Mouse (Mus musculus): ENCODE results near the gene Abhd14b.

- TF ChIP-seq CTCF (IDR thresholded peaks at IDR 0.05; ENCODE audit: extremely low read depth, insufficient read depth, low read length), result no peak
- no peak for TF ChIP-seq POLR2A (IDR thresholded peaks at IDR 0.05; ENCODE audit: extremely low read depth, insufficient read depth, low read length)
Measured at GRCm38 (mm10) chr9:106483606-106484005, 36.3 kb downstream of the Abhd14b start.
